Mouse (Mus musculus) stomach, postnatal 0 days (tissue): ENCODE data around the gene Mef2a.

Experiments used
- CTCF ChIP-seq: IDR thresholded peaks from 2 replicates; pipeline ENCODE4 v1.5.1; 2016; ENCODE audit warnings: antibody characterized with exemption, low read depth, mild to moderate bottlenecking, moderate library complexity
- EP300 ChIP-seq: optimal IDR thresholded peaks from 2 replicates; pipeline ENCODE3; 2016; ENCODE audit warnings: antibody characterized with exemption

- TF ChIP-seq CTCF (no peak), EP300 (no peak)
These were observed 67.7 kb downstream of the Mef2a start for GRCm38 (mm10) chr7:67304937-67305336.
